Mouse (Mus musculus) mouse embryonic stem cell (cell line): Measurements from ENCODE around the gene Dlg1.

ENCODE experiments used
- in situ Hi-C, 2 experiments: fragments of 300-500 bp; cut with MboI; formaldehyde crosslinking; loops; 1 replicate in 1 of 2; 3 replicates in 1 of 2; pipeline ENCODE4 v1.14.3; 2019 to 2020; ENCODE audit warnings: low sequenced_read_pairs in 2 of 2, low pct_unique_long_range_greater_than_20kb in 1 of 2, mixed read lengths in 1 of 2; ENCODE audit not compliant: unreplicated experiment in 1 of 2

The Dlg1 gene

GRCm38 (mm10) chr16:31652115-31652843 is 11.0 kb upstream of the Dlg1 start:
- in situ Hi-C loops, result no loop called here

GRCm38 (mm10) chr16:31653616-31654015 is 9.6 kb upstream of the Dlg1 start:
- in situ Hi-C loops, result no loop called here

- in situ Hi-C loops, result no loop called here
Measured at GRCm38 (mm10) chr16:31654021-31654420, 9.2 kb upstream of the Dlg1 start.

GRCm38 (mm10) chr16:31655531-31655930 is 7.7 kb upstream of the Dlg1 start:
- in situ Hi-C loops, result no loop called here

GRCm38 (mm10) chr16:31657502-31657901 is 5.7 kb upstream of the Dlg1 start:
- in situ Hi-C loops, result no loop called here

GRCm38 (mm10) chr16:31658539-31659334 is 4.5 kb upstream of the Dlg1 start:
- in situ Hi-C loops, result no loop called here

GRCm38 (mm10) chr16:31659453-31659852 is 3.8 kb upstream of the Dlg1 start:
- in situ Hi-C loops, result no loop called here

- in situ Hi-C loops, result no loop called here
Measured at GRCm38 (mm10) chr16:31662556-31663378, 476 bp upstream of the Dlg1 start.

- in situ Hi-C loops, result no loop called here
Measured at GRCm38 (mm10) chr16:31664287-31664597, 999 bp downstream of the Dlg1 start.

GRCm38 (mm10) chr16:31672202-31672601 is 9.0 kb downstream of the Dlg1 start:
- in situ Hi-C loops, result no loop called here

GRCm38 (mm10) chr16:31677463-31677862 is 14.2 kb downstream of the Dlg1 start:
- in situ Hi-C loops, result no loop called here

GRCm38 (mm10) chr16:31682291-31682690 is 19.0 kb downstream of the Dlg1 start:
- in situ Hi-C loops, result no loop called here

GRCm38 (mm10) chr16:31683670-31684430 is 20.6 kb downstream of the Dlg1 start:
- in situ Hi-C loops, result no loop called here

GRCm38 (mm10) chr16:31684771-31685170 is 21.5 kb downstream of the Dlg1 start:
- in situ Hi-C loops, result no loop called here

- in situ Hi-C loops, result no loop called here
Measured at GRCm38 (mm10) chr16:31687766-31688165, 24.5 kb downstream of the Dlg1 start.

- in situ Hi-C loops, result no loop called here
Measured at GRCm38 (mm10) chr16:31695286-31696020, 32.2 kb downstream of the Dlg1 start.

- in situ Hi-C loops, result no loop called here
Measured at GRCm38 (mm10) chr16:31696367-31696766, 33.1 kb downstream of the Dlg1 start.

GRCm38 (mm10) chr16:31697341-31697740 is 34.1 kb downstream of the Dlg1 start:
- in situ Hi-C loops, result no loop called here
